Mouse (Mus musculus) MEL (cell line): Measurements from ENCODE around the gene Tmeff2. TPM values are rescaled to one million over a fixed set of nuclear protein-coding genes. Genes with fewer than 3 reads are reported as not detected.

ENCODE experiments used
- DNase-seq: peaks from one replicate; pipeline ENCODE4 v3.0.0; 2011; ENCODE audit warnings: low read depth, low spot score
- H3K27ac ChIP-seq: 2 replicates; pipeline ENCODE4 v1.5.1; 2012; ENCODE audit warnings: low read depth, mild to moderate bottlenecking, control low read depth, low read length, moderate library complexity; ENCODE audit not compliant: control insufficient read depth
- H3K27me3 ChIP-seq, 2 experiments: fragments of 150-350 bp in 1 of 2; sonication (generic) in 1 of 2; 2 replicates each; pipeline ENCODE4 v1.6.1; 2012; ENCODE audit warnings: low read length in 2 of 2, mild to moderate bottlenecking in 2 of 2, improper control_type of control experiment in 1 of 2, moderate library complexity in 1 of 2; ENCODE audit not compliant: insufficient read depth in 2 of 2, control insufficient read depth in 1 of 2
- H3K36me3 ChIP-seq, 2 experiments: 2 replicates each; pipeline ENCODE4 v1.6.1; 2012 to 2014; ENCODE audit warnings: low read length in 2 of 2, improper control_type of control experiment in 1 of 2, inconsistent platforms in 1 of 2, mild to moderate bottlenecking in 1 of 2; ENCODE audit not compliant: insufficient read depth in 2 of 2, control insufficient read depth in 1 of 2
- H3K4me1 ChIP-seq, 2 experiments: fragments of 150-350 bp in 1 of 2; sonication (generic) in 1 of 2; 2 replicates each; pipeline ENCODE4 v1.6.1; 2012; ENCODE audit warnings: low read length in 2 of 2, improper control_type of control experiment in 1 of 2, mild to moderate bottlenecking in 1 of 2; ENCODE audit not compliant: insufficient read depth in 2 of 2, control insufficient read depth in 1 of 2
- H3K4me3 ChIP-seq, 2 experiments: fragments of 150-350 bp in 1 of 2; sonication (generic) in 1 of 2; 2 replicates each; pipeline ENCODE4 v1.5.1; 2012; ENCODE audit warnings: low read depth in 2 of 2, low read length in 2 of 2, mild to moderate bottlenecking in 2 of 2, moderate library complexity in 2 of 2, control low read depth in 1 of 2, improper control_type of control experiment in 1 of 2; ENCODE audit not compliant: control insufficient read depth in 1 of 2, insufficient read depth in 1 of 2
- H3K79me2 ChIP-seq: 2 replicates; pipeline ENCODE4 v1.6.1; 2012; ENCODE audit warnings: mild to moderate bottlenecking, low read length, moderate library complexity; ENCODE audit not compliant: control insufficient read depth, poor library complexity, insufficient read depth
- H3K9ac ChIP-seq: 2 replicates; pipeline ENCODE4 v1.6.1; 2012; ENCODE audit warnings: low read depth, mild to moderate bottlenecking, control low read depth, low read length, moderate library complexity; ENCODE audit not compliant: control insufficient read depth, poor library complexity, severe bottlenecking
- H3K9me3 ChIP-seq: fragments of 150-350 bp; sonication (generic); replicated peaks from 2 replicates; pipeline ENCODE4 v1.6.1; 2012; ENCODE audit warnings: mild to moderate bottlenecking, low read length, improper control_type of control experiment, moderate library complexity; ENCODE audit not compliant: insufficient read depth
- CHD1 ChIP-seq: IDR thresholded peaks from 2 replicates; pipeline ENCODE4 v1.6.1; 2012; ENCODE audit warnings: low read depth, mild to moderate bottlenecking, inconsistent platforms, low read length, improper control_type of control experiment
- E2F4 ChIP-seq: IDR thresholded peaks from 2 replicates; pipeline ENCODE4 v1.6.1; 2011; ENCODE audit warnings: low read depth, low read length, improper control_type of control experiment, borderline replicate concordance
- EP300 ChIP-seq, 2 experiments: IDR thresholded peaks; 2 replicates each; pipeline ENCODE4 v1.6.1; 2011; ENCODE audit warnings: improper control_type of control experiment in 2 of 2, low read length in 2 of 2, low read depth in 1 of 2, mild to moderate bottlenecking in 1 of 2
- ETS1 ChIP-seq: IDR thresholded peaks from 2 replicates; pipeline ENCODE4 v1.6.1; 2012; ENCODE audit warnings: low read depth, mild to moderate bottlenecking, inconsistent platforms, low read length, improper control_type of control experiment, moderate library complexity
- HCFC1 ChIP-seq: IDR thresholded peaks from 2 replicates; pipeline ENCODE4 v1.6.1; 2012; ENCODE audit warnings: low read depth, mild to moderate bottlenecking, inconsistent platforms, low read length, improper control_type of control experiment, moderate library complexity
- KAT2A ChIP-seq: conservative IDR thresholded peaks from 2 replicates; pipeline ENCODE4 v1.6.1; 2012; ENCODE audit warnings: low read depth, low read length, improper control_type of control experiment, inconsistent platforms
- MAFK ChIP-seq: IDR thresholded peaks from 2 replicates; pipeline ENCODE4 v1.6.1; 2011; ENCODE audit warnings: low read depth, mild to moderate bottlenecking, low read length, improper control_type of control experiment, borderline replicate concordance
- MAZ ChIP-seq: IDR thresholded peaks from 2 replicates; pipeline ENCODE4 v1.6.1; 2012; ENCODE audit warnings: low read depth, mild to moderate bottlenecking, inconsistent platforms, low read length, improper control_type of control experiment
- MEF2A ChIP-seq: IDR thresholded peaks from 2 replicates; pipeline ENCODE4 v1.6.1; 2014; ENCODE audit warnings: low read depth, mild to moderate bottlenecking, inconsistent platforms, low read length, improper control_type of control experiment; ENCODE audit not compliant: poor library complexity, insufficient replicate concordance, severe bottlenecking; ENCODE audit errors: extremely low read depth
- MXI1 ChIP-seq: IDR thresholded peaks from 2 replicates; pipeline ENCODE4 v1.6.1; 2011; ENCODE audit warnings: mild to moderate bottlenecking, low read depth, low read length, improper control_type of control experiment
- MYB ChIP-seq: IDR thresholded peaks from 2 replicates; pipeline ENCODE4 v1.6.1; 2011; ENCODE audit warnings: mild to moderate bottlenecking, low read depth, low read length, improper control_type of control experiment
- MYC ChIP-seq: IDR thresholded peaks from 2 replicates; pipeline ENCODE4 v1.6.1; 2011; ENCODE audit warnings: low read depth, mild to moderate bottlenecking, low read length, improper control_type of control experiment, moderate library complexity
- NELFE ChIP-seq: IDR thresholded peaks from 2 replicates; pipeline ENCODE4 v1.6.1; 2011; ENCODE audit warnings: low read depth, low read length, improper control_type of control experiment
- POLR2A ChIP-seq, 2 experiments: IDR thresholded peaks; 2 replicates each; pipeline ENCODE4 v1.6.1; 2011 to 2012; ENCODE audit warnings: low read length in 2 of 2, mild to moderate bottlenecking in 2 of 2, control low read depth in 1 of 2, improper control_type of control experiment in 1 of 2, low read depth in 1 of 2, moderate library complexity in 1 of 2; ENCODE audit not compliant: control insufficient read depth in 1 of 2, insufficient read depth in 1 of 2, poor library complexity in 1 of 2
- POLR2AphosphoS2 ChIP-seq: IDR thresholded peaks from 2 replicates; pipeline ENCODE4 v1.6.1; 2011; ENCODE audit warnings: low read length, improper control_type of control experiment
- RAD21 ChIP-seq: IDR thresholded peaks from 2 replicates; pipeline ENCODE4 v1.6.1; 2011; ENCODE audit warnings: mild to moderate bottlenecking, low read depth, low read length, improper control_type of control experiment
- RCOR1 ChIP-seq: IDR thresholded peaks from 2 replicates; pipeline ENCODE4 v1.6.1; 2012; ENCODE audit warnings: low read depth, mild to moderate bottlenecking, inconsistent platforms, low read length, improper control_type of control experiment
- SIN3A ChIP-seq: IDR thresholded peaks from 2 replicates; pipeline ENCODE4 v1.6.1; 2012; ENCODE audit warnings: low read length, improper control_type of control experiment, inconsistent platforms
- TAL1 ChIP-seq: IDR thresholded peaks from 2 replicates; pipeline ENCODE4 v1.6.1; 2012; ENCODE audit warnings: mild to moderate bottlenecking, inconsistent platforms, low read length, moderate library complexity, mixed read lengths
- TBP ChIP-seq: IDR thresholded peaks from 2 replicates; pipeline ENCODE4 v1.8.0; 2011; ENCODE audit warnings: low read depth, low read length, improper control_type of control experiment
- TCF12 ChIP-seq: IDR thresholded peaks from 2 replicates; pipeline ENCODE4 v1.6.1; 2014; ENCODE audit warnings: low read depth, mild to moderate bottlenecking, inconsistent platforms, low read length, improper control_type of control experiment, moderate library complexity
- USF2 ChIP-seq, 2 experiments: IDR thresholded peaks; 2 replicates each; pipeline ENCODE4 v1.6.1; 2011 to 2012; ENCODE audit warnings: improper control_type of control experiment in 2 of 2, low read length in 2 of 2, borderline replicate concordance in 1 of 2, inconsistent platforms in 1 of 2, low read depth in 1 of 2, mild to moderate bottlenecking in 1 of 2; ENCODE audit not compliant: insufficient read depth in 1 of 2
- ZKSCAN1 ChIP-seq: IDR thresholded peaks from 2 replicates; pipeline ENCODE4 v1.6.1; 2012; ENCODE audit warnings: low read depth, mild to moderate bottlenecking, inconsistent platforms, low read length, improper control_type of control experiment, moderate library complexity
- ZMIZ1 ChIP-seq: IDR thresholded peaks from 2 replicates; pipeline ENCODE4 v1.6.1; 2012; ENCODE audit warnings: low read depth, mild to moderate bottlenecking, inconsistent platforms, low read length, improper control_type of control experiment, moderate library complexity
- ZNF384 ChIP-seq: IDR thresholded peaks from 2 replicates; pipeline ENCODE4 v1.6.1; 2012; ENCODE audit warnings: low read depth, mild to moderate bottlenecking, inconsistent platforms, low read length, improper control_type of control experiment
- polyA plus RNA-seq, 2 experiments: library from polyadenylated mRNA; stranded (reverse) in 1 of 2; unstranded in 1 of 2; fragments of >175 nt in 1 of 2; fragments of >200 nt in 1 of 2; gene quantifications; 2 replicates each; pipeline versions ENCODE4 v1.2.1 to v1.2.4; 2012; ENCODE audit warnings: low replicate concordance in 2 of 2, low read depth in 1 of 2; ENCODE audit not compliant: insufficient read length in 2 of 2, insufficient read depth in 1 of 2, missing spikeins in 1 of 2
- total RNA-seq: library from RNA; depleted of rRNA; stranded (reverse); fragments of 300-350 nt; gene quantifications from 2 replicates; pipeline ENCODE4 v1.2.3, GENCODE M21; 2012

Tmeff2 gene
- total and polyA plus RNA-seq, 3 experiments, result not detected

DNA sequence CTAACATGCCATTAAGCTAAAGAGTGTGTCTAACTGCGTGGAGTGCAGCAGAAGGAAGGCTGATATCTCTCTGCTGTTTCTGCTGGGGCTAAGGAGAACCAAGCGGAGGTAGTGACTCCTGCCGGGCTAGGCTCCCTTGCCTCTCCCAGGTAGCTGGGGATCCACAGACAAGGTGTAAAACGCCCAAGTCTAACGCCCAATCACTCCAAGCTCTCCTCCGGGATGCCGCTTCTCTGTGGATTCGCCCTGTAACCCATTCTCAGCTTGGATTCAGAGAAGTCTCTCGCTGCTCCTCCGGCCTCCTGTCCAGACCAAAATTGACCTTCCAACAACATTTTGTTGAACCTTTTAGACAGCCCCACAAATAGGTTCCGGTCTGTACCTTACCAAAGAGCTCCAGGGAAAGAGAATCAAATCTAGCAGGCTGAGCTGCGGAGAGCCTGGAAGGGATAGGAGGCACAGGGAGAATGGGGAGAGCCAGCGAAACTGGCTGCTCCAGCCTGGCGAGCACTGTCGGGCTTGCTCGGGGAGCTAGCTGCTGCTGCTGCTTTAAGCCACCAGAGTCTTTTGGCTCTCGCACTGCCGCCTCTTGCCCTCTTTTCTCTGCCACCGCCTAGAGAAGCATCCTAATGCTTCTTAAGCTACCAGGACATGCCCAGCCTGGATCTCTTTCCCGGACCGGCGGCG, 26.1 kb downstream of the Tmeff2 start:
- no peaks in the 10 kb centered on the region for H3K9me3 ChIP-seq
- no peak overlapping the region for H3K27ac ChIP-seq
- no peaks in the 10 kb centered on the region for H3K36me3 ChIP-seq
- no peaks in the 10 kb centered on the region for H3K4me1 ChIP-seq
- H3K79me2 ChIP-seq, result no peaks in the 10 kb centered on the region
- H3K27me3 ChIP-seq, result no peaks in the 10 kb centered on the region
- no peak overlapping the region for H3K9ac ChIP-seq
- TF ChIP-seq ZMIZ1, result no peak
- TF ChIP-seq MEF2A, result no peak
- no peak for TF ChIP-seq MYB
- no peak for TF ChIP-seq MAFK
- no peak for TF ChIP-seq ZKSCAN1
- no peak for TF ChIP-seq TBP
- TF ChIP-seq TCF12, result no peak
- no peak for TF ChIP-seq POLR2AphosphoS2
- no peak for TF ChIP-seq SIN3A
- no peak for TF ChIP-seq MXI1
- TF ChIP-seq, all 39 proteins: peak for 0
- H3K4me3 ChIP-seq, result no peak overlapping the region
- no peak for DNase-seq

DNA sequence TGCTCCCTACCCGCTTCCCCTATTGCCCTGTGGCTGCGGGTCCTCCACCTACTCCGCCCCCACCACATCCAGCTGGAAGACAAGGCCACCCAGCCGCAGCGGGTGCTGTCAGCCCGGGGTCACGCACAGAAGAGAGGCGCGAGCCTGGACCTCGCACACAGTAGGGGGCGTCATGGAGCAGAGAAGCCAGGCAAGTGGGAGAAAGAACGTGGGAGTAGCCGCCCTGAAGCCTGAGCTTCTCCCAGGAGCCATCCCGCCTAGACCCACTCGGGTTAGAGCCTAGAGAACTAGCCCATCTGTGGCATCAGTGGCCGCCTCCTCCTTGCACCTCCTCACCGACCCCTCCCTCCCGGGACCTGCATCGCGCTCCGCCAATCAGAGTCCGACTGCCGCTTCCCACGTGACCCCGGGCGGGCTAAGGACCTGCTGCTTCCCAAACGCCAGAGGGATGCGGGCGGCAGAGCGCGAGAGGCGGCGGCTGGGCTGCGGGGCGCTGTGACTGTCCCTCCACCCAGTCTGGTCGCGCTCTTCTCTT, 26.7 kb downstream of the Tmeff2 start:
- no peak for TF ChIP-seq POLR2A (IDR thresholded peaks at IDR 0.05; ENCODE audit: control insufficient read depth in 1 of 2, insufficient read depth in 1 of 2, low read depth in 1 of 2, low read length in 2 of 2, poor library complexity in 1 of 2)
- TF ChIP-seq EP300 (IDR thresholded peaks at IDR 0.05; ENCODE audit: low read depth in 1 of 2, low read length in 2 of 2), result no peak
- no peak for TF ChIP-seq MEF2A
- no peak for TF ChIP-seq RCOR1
- TF ChIP-seq MYC, result no peak
- TF ChIP-seq KAT2A, result no peak
- no peak for TF ChIP-seq ZMIZ1
- no peak for TF ChIP-seq CHD1
- TF ChIP-seq TAL1, result no peak
- TF ChIP-seq MAZ, result no peak
- TF ChIP-seq MYB, result no peak
- TF ChIP-seq ETS1, result no peak
- TF ChIP-seq MAFK, result no peak
- no peak for TF ChIP-seq POLR2AphosphoS2
- TF ChIP-seq HCFC1, result no peak
- no peak for TF ChIP-seq E2F4
- TF ChIP-seq ZNF384, result no peak
- TF ChIP-seq RAD21, result no peak
- no peak for TF ChIP-seq NELFE
- no peak for TF ChIP-seq USF2 (IDR thresholded peaks at IDR 0.05; ENCODE audit: borderline replicate concordance in 1 of 2, insufficient read depth in 1 of 2, low read depth in 1 of 2, low read length in 2 of 2)
- Histone ChIP-seq H3K9me3 (no peaks in the 10 kb centered on the region), H3K79me2 (no peaks in the 10 kb centered on the region), H3K27ac (no peak overlapping the region), H3K27me3 (no peaks in the 10 kb centered on the region), H3K36me3 (no peaks in the 10 kb centered on the region), H3K4me3 (no peak overlapping the region), H3K4me1 (no peaks in the 10 kb centered on the region), H3K9ac (no peak overlapping the region)
- no peak for DNase-seq
